Mouse (Mus musculus): ENCODE data around the gene Lrrc40. TPM values are rescaled to one million over a fixed set of nuclear protein-coding genes. Genes with fewer than 3 reads are reported as not detected.
"Not testable (repeated sequence)": the region's sequence is repeated elsewhere in the genome, so short reads cannot be mapped to it uniquely, and the experiment has no call there.

The Lrrc40 gene
- total and polyA plus RNA-seq, 3 experiments: 33.0 to 105 (median 60.4) TPM

- no peak for DNase-seq (ENCODE audit: low spot score)
- Histone ChIP-seq H3K4me3 (ENCODE audit: low read depth, low read length) (no peak overlapping the region), H3K9me3 (replicated peaks) (no peaks in the 10 kb centered on the region), H3K36me3 (replicated peaks) (no peaks in the 10 kb centered on the region), H3K4me1 (ENCODE audit: insufficient read depth, low read depth, low read length) (no peaks in the 10 kb centered on the region), H3K27me3 (ENCODE audit: insufficient read depth, low read length) (peaks cover 12% of the 10 kb centered on the region)
- ATAC-seq (ENCODE audit: extremely low read depth, insufficient number of reproducible peaks, low FRiP score, poor library complexity, severe bottlenecking): 0 out of 2 replicates have a peak, but pooled peaks have one; percentile 31
- TF ChIP-seq CTCF (IDR thresholded peaks at IDR 0.05; ENCODE audit: low read depth, low read length): peak; percentile 26; the same call in 1 of the 2 replicates
- TF ChIP-seq POLR2AphosphoS5 (IDR thresholded peaks at IDR 0.05; ENCODE audit: insufficient replicate concordance, low read depth, low read length): no peak
- TF ChIP-seq TAL1 (conservative IDR thresholded peaks at IDR 0.05; ENCODE audit: low read depth, low read length): no peak
These were observed 40.4 kb downstream of the Lrrc40 start for GRCm38 (mm10) chr3:158076685-158077379.

GRCm38 (mm10) chr3:158077380-158077772, 40.9 kb downstream of the Lrrc40 start:
- H3K4me3 ChIP-seq (ENCODE audit: low read depth, low read length): no peak overlapping the region

GRCm38 (mm10) chr3:158077828-158078227, 41.4 kb downstream of the Lrrc40 start:
- no peak overlapping the region for H3K4me3 ChIP-seq (ENCODE audit: low read depth, low read length)
- no peaks in the 10 kb centered on the region for H3K4me1 ChIP-seq (ENCODE audit: insufficient read depth, low read depth, low read length)
- no peaks in the 10 kb centered on the region for H3K36me3 ChIP-seq (replicated peaks)
- no peaks in the 10 kb centered on the region for H3K9me3 ChIP-seq (replicated peaks)
- TF ChIP-seq POLR2AphosphoS5 (IDR thresholded peaks at IDR 0.05; ENCODE audit: insufficient replicate concordance, low read depth, low read length) (no peak), CTCF (IDR thresholded peaks at IDR 0.05; ENCODE audit: low read depth, low read length) (no peak), TAL1 (conservative IDR thresholded peaks at IDR 0.05; ENCODE audit: low read depth, low read length) (no peak)
- H3K27me3 ChIP-seq (ENCODE audit: insufficient read depth, low read length): peaks cover 12% of the 10 kb centered on the region
- ATAC-seq (ENCODE audit: extremely low read depth, insufficient number of reproducible peaks, low FRiP score, poor library complexity, severe bottlenecking) (no peak), DNase-seq (ENCODE audit: low spot score) (no peak)

More at GRCm38 (mm10) chr3:158077380-158077772, 40.9 kb downstream of the Lrrc40 start:
- H3K4me1 ChIP-seq (ENCODE audit: insufficient read depth, low read depth, low read length): no peaks in the 10 kb centered on the region
- DNase-seq (ENCODE audit: low spot score): no peak
- no peaks in the 10 kb centered on the region for H3K36me3 ChIP-seq (replicated peaks)
- peaks cover 12% of the 10 kb centered on the region for H3K27me3 ChIP-seq (ENCODE audit: insufficient read depth, low read length)
- ATAC-seq (ENCODE audit: extremely low read depth, insufficient number of reproducible peaks, low FRiP score, poor library complexity, severe bottlenecking): no peak
- no peaks in the 10 kb centered on the region for H3K9me3 ChIP-seq (replicated peaks)
- no peak for TF ChIP-seq CTCF (IDR thresholded peaks at IDR 0.05; ENCODE audit: low read depth, low read length)
- no peak for TF ChIP-seq TAL1 (conservative IDR thresholded peaks at IDR 0.05; ENCODE audit: low read depth, low read length)
- TF ChIP-seq POLR2AphosphoS5 (IDR thresholded peaks at IDR 0.05; ENCODE audit: insufficient replicate concordance, low read depth, low read length): no peak
- no peak for TF ChIP-seq GATA1 (IDR thresholded peaks at IDR 0.05; ENCODE audit: borderline replicate concordance, low read length)
- TF ChIP-seq GATA2 (IDR thresholded peaks at IDR 0.05; ENCODE audit: borderline replicate concordance, low read depth, low read length): no peak

- H3K4me1 ChIP-seq (ENCODE audit: insufficient read depth, low read depth, low read length): no peaks in the 10 kb centered on the region
- TF ChIP-seq GATA1 (IDR thresholded peaks at IDR 0.05; ENCODE audit: borderline replicate concordance, low read length) (no peak), CTCF (IDR thresholded peaks at IDR 0.05; ENCODE audit: low read depth, low read length) (no peak), GATA2 (IDR thresholded peaks at IDR 0.05; ENCODE audit: borderline replicate concordance, low read depth, low read length) (no peak)
- H3K36me3 ChIP-seq (replicated peaks): no peaks in the 10 kb centered on the region
- H3K4me3 ChIP-seq (ENCODE audit: low read depth, low read length): no peak overlapping the region
- DNase-seq (ENCODE audit: low spot score): no peak
- no peak for ATAC-seq (ENCODE audit: extremely low read depth, insufficient number of reproducible peaks, low FRiP score, poor library complexity, severe bottlenecking)
- peaks cover 2% of the 10 kb centered on the region; the same call in 1 of the 2 replicates for H3K27me3 ChIP-seq (ENCODE audit: insufficient read depth, low read length)
- H3K9me3 ChIP-seq (replicated peaks): no peaks in the 10 kb centered on the region
These were observed 55.1 kb downstream of the Lrrc40 start for GRCm38 (mm10) chr3:158091601-158092000.

GRCm38 (mm10) chr3:158093919-158094318, 57.5 kb downstream of the Lrrc40 start:
- ATAC-seq (ENCODE audit: extremely low read depth, insufficient number of reproducible peaks, low FRiP score, poor library complexity, severe bottlenecking) (no peak), DNase-seq (ENCODE audit: low spot score) (no peak)
- Histone ChIP-seq H3K4me3 (ENCODE audit: low read depth, low read length) (no peak overlapping the region), H3K36me3 (replicated peaks) (no peaks in the 10 kb centered on the region), H3K27me3 (ENCODE audit: insufficient read depth, low read length) (peaks cover 2% of the 10 kb centered on the region; the same call in 1 of the 2 replicates), H3K4me1 (ENCODE audit: insufficient read depth, low read depth, low read length) (no peaks in the 10 kb centered on the region), H3K9me3 (replicated peaks) (no peaks in the 10 kb centered on the region)
- no peak for TF ChIP-seq POLR2AphosphoS5 (IDR thresholded peaks at IDR 0.05; ENCODE audit: insufficient replicate concordance, low read depth, low read length)
- no peak for TF ChIP-seq GATA1 (IDR thresholded peaks at IDR 0.05; ENCODE audit: borderline replicate concordance, low read length)
- no peak for TF ChIP-seq TAL1 (conservative IDR thresholded peaks at IDR 0.05; ENCODE audit: low read depth, low read length)

- not testable (repeated sequence) for DNase-seq (ENCODE audit: low spot score); H3K4me1 ChIP-seq (ENCODE audit: insufficient read depth, low read depth, low read length)
These were observed 65.6 kb downstream of the Lrrc40 start for GRCm38 (mm10) chr3:158102043-158102442.

GRCm38 (mm10) chr3:158102530-158102929, 66.1 kb downstream of the Lrrc40 start:
- not testable (repeated sequence) for H3K4me3 ChIP-seq (ENCODE audit: low read depth, low read length); H3K36me3 ChIP-seq (replicated peaks); H3K9me3 ChIP-seq (replicated peaks); H3K27me3 ChIP-seq (ENCODE audit: insufficient read depth, low read length); ATAC-seq (ENCODE audit: extremely low read depth, insufficient number of reproducible peaks, low FRiP score, poor library complexity, severe bottlenecking); DNase-seq (ENCODE audit: low spot score); H3K4me1 ChIP-seq (ENCODE audit: insufficient read depth, low read depth, low read length)

More at GRCm38 (mm10) chr3:158102043-158102442, 65.6 kb downstream of the Lrrc40 start:
- not testable (repeated sequence) for ATAC-seq (ENCODE audit: extremely low read depth, insufficient number of reproducible peaks, low FRiP score, poor library complexity, severe bottlenecking); H3K4me3 ChIP-seq (ENCODE audit: low read depth, low read length); H3K27me3 ChIP-seq (ENCODE audit: insufficient read depth, low read length); H3K36me3 ChIP-seq (replicated peaks); H3K9me3 ChIP-seq (replicated peaks)

Data from G1E (cell line).